Mouse (Mus musculus): ENCODE measurements at regions not wholly inside any gene's neighbourhood (a gene's known extent, or its start where the extent isn't known, plus 50 kb on each side); places are given as distances from the start of the nearest gene placed in this dataset.

DNA sequence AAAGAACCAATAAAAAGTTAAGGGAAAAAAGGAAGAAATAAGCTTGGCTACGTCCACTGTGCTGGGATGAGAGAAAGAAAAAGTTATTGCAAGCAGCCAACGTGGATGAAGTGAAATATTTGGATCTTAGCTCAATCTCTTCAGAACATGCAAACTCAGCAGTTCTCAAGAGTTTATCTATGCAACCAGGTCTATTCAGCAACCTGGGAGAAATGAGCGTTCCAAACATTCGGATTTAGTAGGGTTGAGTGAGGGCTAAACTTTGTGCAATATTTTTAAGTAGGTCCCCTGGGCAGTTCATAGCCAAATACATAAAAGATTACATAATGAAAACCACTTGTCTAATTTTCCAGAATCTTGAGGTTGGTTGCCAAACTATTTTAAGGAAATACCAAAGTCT lies 129.0 kb upstream of the Tmem164 start:
- DNase-seq (ENCODE audit: low spot score) = no peak

DNA sequence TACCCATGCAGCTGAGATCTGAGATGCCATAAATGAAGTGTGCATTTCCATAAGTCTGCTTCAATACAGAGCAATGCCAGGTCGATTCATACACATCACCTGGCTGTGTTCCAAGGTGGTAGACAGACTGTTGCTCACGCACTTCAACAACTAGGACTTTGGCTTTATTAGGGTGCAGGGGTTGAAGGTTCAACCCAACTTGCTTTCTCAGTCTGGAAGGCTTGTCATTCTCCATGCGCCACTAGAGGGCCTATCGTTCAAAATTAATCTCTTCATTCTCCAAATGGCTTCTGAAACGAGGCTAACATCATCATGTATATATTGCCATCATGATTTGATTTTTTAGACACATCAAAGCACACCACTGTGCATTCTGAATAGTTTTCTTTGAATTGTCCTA lies 127.0 kb upstream of the Tmem164 start:
- DNase-seq (ENCODE audit: low spot score) = peak; percentile 32

DNA sequence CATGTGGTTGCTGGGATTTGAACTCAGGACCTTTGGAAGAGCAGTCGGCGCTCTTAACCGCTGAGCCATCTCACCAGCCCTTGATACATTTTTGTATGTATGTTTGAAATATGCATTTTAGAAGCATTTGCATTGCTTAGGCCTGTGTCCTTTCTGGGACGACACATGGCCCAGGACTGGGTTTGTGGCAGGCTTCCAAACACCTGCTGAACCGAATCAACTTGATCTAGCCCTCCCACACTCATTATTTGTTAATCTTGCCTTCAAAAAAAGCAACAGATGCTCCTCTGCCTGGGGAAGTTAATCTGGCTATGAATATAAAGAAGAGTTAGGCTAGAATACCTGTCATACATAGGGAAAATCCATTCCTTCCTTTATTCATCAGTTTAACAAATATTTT lies 123.7 kb upstream of the Tmem164 start:
- DNase-seq (ENCODE audit: low spot score) = peak; percentile 14

DNA sequence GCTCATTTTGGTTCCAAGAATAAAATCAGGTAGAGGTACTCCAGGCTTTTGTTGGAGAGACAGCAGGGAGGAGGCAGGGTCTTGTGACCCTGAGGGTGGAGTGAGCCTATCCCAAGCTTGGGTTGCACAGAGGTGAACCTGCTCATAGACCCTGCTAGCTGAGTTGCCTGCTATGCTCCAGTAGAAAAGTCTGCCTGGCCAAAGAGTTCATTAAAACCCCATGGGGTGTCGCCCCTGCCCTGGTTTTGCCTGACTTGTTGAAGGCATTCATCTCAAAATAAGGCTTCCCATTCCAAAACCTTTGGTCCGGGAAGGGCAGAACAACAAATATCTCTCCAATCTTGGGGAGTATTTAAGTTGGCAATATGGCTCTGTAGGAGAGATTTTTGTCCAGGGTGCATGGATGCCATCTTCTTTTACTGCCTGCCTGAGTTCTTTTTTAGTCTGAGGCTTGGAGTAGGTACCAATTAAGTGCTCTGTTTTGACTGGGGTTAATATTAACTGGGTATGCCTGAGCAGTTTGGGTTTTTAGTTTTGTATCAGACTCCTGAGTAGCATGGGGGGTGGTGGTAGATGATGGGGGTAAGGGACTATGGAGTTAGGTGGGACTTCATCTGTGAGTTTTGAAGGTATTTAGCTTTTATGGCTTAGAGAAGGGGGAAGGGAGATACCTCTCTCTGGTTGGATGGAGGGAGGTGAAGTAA lies 120.8 kb upstream of the Tmem164 start:
- DNase-seq (ENCODE audit: low spot score) = no peak

- DNase-seq (ENCODE audit: low spot score) = no peak
Observed at GRCm38 (mm10) chrX:142561788-142562187, 119.4 kb upstream of the Tmem164 start.

GRCm38 (mm10) chrX:142564186-142564585 lies 117.0 kb upstream of the Tmem164 start:
- DNase-seq (ENCODE audit: low spot score) = no peak

DNA sequence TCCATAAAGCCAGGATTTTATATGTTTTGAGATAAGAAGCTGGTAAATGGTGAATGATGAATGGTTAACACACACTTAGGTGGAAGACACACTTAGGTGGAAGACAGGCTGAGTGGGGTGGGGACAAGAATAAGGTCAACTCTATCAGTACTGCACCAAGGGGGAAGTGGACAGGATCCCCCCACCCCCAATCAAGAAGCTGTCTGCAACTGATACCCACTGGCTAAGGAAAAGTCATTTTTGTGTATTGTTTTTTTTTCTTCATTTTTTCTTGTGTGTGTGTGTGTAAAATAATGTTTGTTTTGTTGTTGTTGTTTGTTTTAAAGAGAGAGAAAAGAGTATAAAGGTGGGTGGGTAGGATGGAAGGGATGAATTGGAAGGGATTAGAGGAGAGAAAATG lies 109.4 kb upstream of the Tmem164 start:
- DNase-seq (ENCODE audit: low spot score) = no peak

- no peak for DNase-seq (ENCODE audit: low spot score)
Observed at GRCm38 (mm10) chrX:142574022-142574421, 107.2 kb upstream of the Tmem164 start.

DNA sequence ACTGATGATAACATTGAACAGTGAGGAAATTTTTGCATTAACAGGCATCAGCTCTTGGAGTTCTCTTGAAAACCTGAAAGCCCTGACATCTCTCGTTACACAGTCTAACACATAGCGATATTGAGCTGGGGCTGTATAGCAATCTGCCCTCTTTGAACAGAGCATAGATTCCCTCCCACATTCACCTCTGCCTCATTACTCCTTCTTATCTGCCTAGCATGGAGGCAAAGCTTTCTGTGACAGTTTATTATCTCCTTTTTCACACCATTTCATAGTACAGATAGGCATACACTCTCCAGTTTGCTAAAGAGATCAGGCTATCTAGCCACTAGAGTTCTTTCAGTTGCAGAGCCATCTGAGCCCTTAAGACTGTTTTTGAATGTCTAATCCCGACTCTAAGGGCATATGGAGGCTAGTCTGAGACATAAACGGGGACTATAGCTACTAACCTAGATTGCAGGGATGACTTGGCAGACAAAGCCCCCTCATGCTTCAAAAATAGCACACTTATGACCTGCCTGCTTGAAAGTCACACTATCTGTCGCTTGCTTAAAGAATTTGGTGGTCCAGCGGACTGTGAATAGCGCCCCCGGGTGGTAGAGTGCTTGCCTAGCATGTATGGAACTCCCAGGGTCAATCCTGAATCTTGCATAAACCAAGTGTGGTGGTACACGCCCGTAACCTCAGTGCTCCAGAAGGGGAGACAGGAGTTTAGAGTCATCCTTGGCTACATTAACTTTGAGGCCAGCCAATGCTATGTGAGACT lies 106.1 kb upstream of the Tmem164 start:
- no peak for DNase-seq (ENCODE audit: low spot score)

DNA sequence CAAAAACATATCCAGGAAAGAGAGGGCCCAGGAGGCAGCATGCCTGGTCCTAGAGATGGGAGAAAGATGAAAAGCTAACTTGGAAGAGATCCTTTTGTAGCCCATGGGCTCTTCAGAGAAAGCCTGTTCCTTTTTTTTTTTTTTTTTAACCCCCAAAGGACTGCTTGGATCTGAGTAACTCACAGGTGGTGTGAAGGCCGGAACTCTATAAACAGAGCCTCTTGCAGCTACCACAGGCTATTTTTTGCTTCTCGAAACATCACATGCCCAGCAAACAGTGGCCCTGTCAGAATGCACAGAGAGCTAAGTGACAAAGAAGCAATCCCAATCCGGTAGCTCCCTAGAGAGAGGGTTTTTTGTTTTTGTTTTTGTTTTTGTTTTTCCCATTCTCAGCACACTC lies 105.1 kb upstream of the Tmem164 start:
- DNase-seq (ENCODE audit: low spot score) = no peak

- DNase-seq (ENCODE audit: low spot score) = no peak
Observed at GRCm38 (mm10) chrX:142577449-142578081, 103.6 kb upstream of the Tmem164 start.

DNA sequence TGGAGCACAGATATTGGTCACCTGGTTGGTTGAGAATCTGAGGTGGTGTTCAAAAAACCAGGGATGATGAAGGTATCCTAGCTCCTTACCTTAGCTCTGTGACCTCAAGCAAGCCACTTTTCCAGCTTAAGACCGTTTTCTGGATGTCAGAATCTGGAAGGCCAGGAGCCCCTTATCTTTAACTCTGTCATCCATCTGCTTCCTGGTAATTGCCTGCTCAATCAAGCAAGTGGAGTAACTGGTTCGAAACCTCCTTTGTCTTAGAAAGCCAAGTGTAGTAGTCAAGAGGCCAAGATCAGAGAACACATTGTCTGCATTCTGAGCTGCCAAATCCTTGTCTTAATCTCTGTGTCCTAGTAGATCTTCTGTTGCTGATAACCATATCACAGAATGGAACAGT lies 95.9 kb upstream of the Tmem164 start:
- no peak for DNase-seq (ENCODE audit: low spot score)

- DNase-seq (ENCODE audit: low spot score) = no peak
Observed at GRCm38 (mm10) chrX:142599377-142599776, 81.8 kb upstream of the Tmem164 start.

GRCm38 (mm10) chrX:142600782-142601181 lies 80.4 kb upstream of the Tmem164 start:
- no peak for DNase-seq (ENCODE audit: low spot score)

DNA sequence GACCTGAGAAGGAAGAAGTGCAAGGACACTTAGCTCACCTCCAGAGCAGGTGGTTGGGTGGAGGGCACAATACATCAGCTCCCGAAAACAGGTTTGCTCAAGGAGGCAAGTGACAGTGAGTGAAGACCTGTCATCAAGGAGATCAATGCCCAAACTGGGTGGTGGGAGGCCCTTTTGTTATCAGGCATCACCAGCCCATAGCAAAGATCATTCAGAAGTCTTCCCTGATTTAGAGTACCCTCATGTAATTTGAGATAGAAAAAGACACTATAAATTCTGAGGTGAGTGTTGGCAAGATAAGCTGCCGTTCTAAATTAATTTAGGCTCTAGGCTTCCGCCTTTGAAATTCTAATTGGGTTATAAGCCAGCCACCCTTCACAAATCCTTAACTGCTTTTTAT lies 76.1 kb upstream of the Tmem164 start:
- DNase-seq (ENCODE audit: low spot score) = no peak

DNA sequence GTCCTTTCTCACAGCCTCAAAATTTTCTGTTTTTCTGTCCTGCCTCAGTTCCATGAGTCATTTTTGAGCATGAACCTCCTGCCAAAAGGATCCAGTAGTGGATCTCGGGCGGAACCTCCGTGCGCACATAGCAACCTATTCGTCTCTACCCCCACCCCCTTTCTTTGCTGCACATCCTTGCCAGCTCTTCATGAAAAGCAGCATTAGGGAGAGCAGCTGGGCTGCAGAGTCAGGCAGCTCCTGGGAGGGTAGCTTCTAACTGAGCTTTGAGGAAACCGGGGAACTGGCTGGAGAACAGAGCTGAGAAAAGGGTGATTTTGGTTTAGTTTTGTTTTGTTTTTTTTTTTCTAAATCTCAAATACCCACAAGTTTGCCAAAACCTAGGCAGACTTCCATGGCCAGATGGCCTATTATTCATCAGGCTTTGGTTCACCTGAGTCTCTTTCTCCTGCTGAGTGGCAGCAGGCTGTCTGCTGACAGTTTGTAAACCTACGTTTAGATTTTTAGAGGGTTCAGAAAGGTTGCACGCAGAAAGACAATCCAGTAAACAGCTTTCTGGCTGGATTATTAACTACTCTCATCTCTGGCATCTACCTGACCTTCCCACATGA lies 74.5 kb upstream of the Tmem164 start:
- DNase-seq (ENCODE audit: low spot score) = no peak

DNA sequence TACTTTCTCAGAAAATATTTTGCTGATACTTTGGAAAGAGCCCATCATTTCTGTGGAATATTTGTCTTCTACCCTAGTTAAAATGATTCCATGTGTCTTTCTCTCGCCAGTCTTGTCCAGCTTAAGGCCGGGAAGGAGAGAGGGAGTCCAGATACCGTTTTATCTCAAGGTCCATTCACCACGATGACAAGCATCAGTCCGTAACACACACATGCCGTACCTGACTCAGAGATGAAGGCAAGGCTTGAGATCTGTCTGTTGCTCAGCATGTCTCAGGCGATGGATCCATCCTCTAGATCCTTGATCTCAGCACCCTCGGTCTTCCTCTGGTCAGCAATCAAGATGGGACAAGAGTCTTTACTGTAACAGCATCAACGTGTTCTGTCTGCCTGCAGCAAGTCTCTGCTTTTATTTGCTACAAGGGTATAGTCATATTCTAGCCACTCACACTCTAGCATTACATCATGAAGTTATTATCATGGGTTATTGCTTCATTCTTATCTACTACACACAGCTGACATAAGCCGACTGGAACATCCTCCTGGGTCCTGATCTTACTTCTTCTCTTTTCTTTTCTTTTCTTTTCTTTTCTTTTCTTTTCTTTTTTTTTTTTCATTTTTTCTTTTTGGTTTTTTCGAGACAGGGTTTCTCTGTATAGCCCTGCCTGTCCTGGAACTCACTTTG lies 64.9 kb upstream of the Tmem164 start:
- no peak for DNase-seq (ENCODE audit: low spot score)

GRCm38 (mm10) chrX:142618389-142618788 lies 62.8 kb upstream of the Tmem164 start:
- no peak for DNase-seq (ENCODE audit: low spot score)

- DNase-seq (ENCODE audit: low spot score) = no peak
Observed at GRCm38 (mm10) chrX:142623359-142623758, 57.8 kb upstream of the Tmem164 start.

DNA sequence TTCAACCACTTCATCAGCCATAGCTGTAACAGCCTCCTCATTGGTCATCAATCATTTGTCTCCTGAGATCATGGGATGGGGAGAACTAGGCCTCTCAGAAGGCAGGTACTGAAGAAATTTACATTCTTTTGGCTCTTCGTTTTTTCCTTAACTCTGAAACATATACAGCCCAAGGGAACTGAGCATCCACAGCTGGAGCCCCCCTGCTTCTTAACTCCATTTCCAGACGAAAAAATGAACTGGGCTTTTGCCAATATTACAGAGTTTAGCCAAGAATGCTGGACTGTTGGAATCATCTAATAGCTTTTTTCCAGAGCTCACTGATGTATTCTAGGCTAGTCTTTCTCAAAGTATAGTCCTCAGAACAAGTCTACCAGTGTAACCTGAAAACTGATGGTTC lies 57.3 kb upstream of the Tmem164 start:
- DNase-seq (ENCODE audit: low spot score) = no peak
